Mouse (Mus musculus): Measurements from ENCODE around the gene Arrdc5. TPM values are rescaled to one million over a fixed set of nuclear protein-coding genes. Genes with fewer than 3 reads are reported as not detected.

Arrdc5 gene
- polyA plus RNA-seq (2012; fragmentation: generic; extraction: Trizol), result not detected

GRCm38 (mm10) chr17:56300186-56300585 is at the start of gene Arrdc5:
Arrdc5 (minus strand) TSS chr17:56300286.
- Histone ChIP-seq H3K4me2 (ENCODE audit: low read depth) (no peak within 1 kb of the TSS), H3K4me3 (no peak within 1 kb of the TSS), H3K36me3 (ENCODE audit: control insufficient read depth, insufficient read depth) (no peaks in the 10 kb centered on the region), H3K79me2 (ENCODE audit: control insufficient read depth, insufficient read depth) (peaks cover 10% of the 10 kb centered on the region), H3K27me3 (ENCODE audit: control insufficient read depth, insufficient read depth, insufficient read length) (no peaks in the 10 kb centered on the region), H3ac (ENCODE audit: control insufficient read depth, insufficient read length) (no peak within 1 kb of the TSS)
- no peak for TF ChIP-seq SRF (IDR thresholded peaks at IDR 0.05; ENCODE audit: control insufficient read depth, insufficient read length, low read depth)
- TF ChIP-seq MAX (IDR thresholded peaks at IDR 0.05; ENCODE audit: low read depth), result no peak
- no peak for TF ChIP-seq MYOG (IDR thresholded peaks at IDR 0.05; ENCODE audit: control insufficient read depth in 1 of 3, insufficient read depth in 1 of 3, insufficient read length in 2 of 3, low read depth in 2 of 3)
- no peak for TF ChIP-seq MYOD1 (IDR thresholded peaks at IDR 0.05; ENCODE audit: control insufficient read depth in 1 of 3, insufficient read length in 2 of 3, low read depth in 2 of 3)
- TF ChIP-seq E2F4 (IDR thresholded peaks at IDR 0.05; ENCODE audit: insufficient read depth), result no peak
- no peak for TF ChIP-seq TCF12 (IDR thresholded peaks at IDR 0.05; ENCODE audit: insufficient read depth, poor library complexity, severe bottlenecking)
- no peak for TF ChIP-seq CEBPB (IDR thresholded peaks at IDR 0.05; ENCODE audit: insufficient read depth, poor library complexity, severe bottlenecking)
- TF ChIP-seq USF1 (IDR thresholded peaks at IDR 0.05; ENCODE audit: low read depth), result no peak
- TF ChIP-seq TCF3 (IDR thresholded peaks at IDR 0.05; ENCODE audit: insufficient read length, low read depth), result no peak
- TF ChIP-seq POLR2AphosphoS2 (IDR thresholded peaks at IDR 0.05; ENCODE audit: insufficient read length, low read depth), result no peak
- no peak for TF ChIP-seq REST (IDR thresholded peaks at IDR 0.05; ENCODE audit: insufficient read depth, insufficient read length)
- no peak for TF ChIP-seq POLR2A (IDR thresholded peaks at IDR 0.05; ENCODE audit: insufficient read length, low read depth)

GRCm38 (mm10) chr17:56348586-56348985 is 48.5 kb upstream of the Arrdc5 start:
- H3ac ChIP-seq (ENCODE audit: control insufficient read depth, insufficient read length), result no peak overlapping the region
- H3K79me2 ChIP-seq (ENCODE audit: control insufficient read depth, insufficient read depth), result no peaks in the 10 kb centered on the region
- no peak overlapping the region for H3K4me3 ChIP-seq
- no peaks in the 10 kb centered on the region for H3K36me3 ChIP-seq (ENCODE audit: control insufficient read depth, insufficient read depth)
- H3K4me2 ChIP-seq (ENCODE audit: low read depth), result no peak overlapping the region
- no peak for TF ChIP-seq E2F4 (IDR thresholded peaks at IDR 0.05; ENCODE audit: insufficient read depth)
- TF ChIP-seq SRF (IDR thresholded peaks at IDR 0.05; ENCODE audit: control insufficient read depth, insufficient read length, low read depth), result no peak
- TF ChIP-seq CEBPB (IDR thresholded peaks at IDR 0.05; ENCODE audit: insufficient read depth, poor library complexity, severe bottlenecking), result no peak
- no peak for TF ChIP-seq POLR2A (IDR thresholded peaks at IDR 0.05; ENCODE audit: insufficient read length, low read depth)
- TF ChIP-seq MAX (IDR thresholded peaks at IDR 0.05; ENCODE audit: low read depth), result no peak
- TF ChIP-seq USF1 (IDR thresholded peaks at IDR 0.05; ENCODE audit: low read depth), result no peak
- TF ChIP-seq MYOG (IDR thresholded peaks at IDR 0.05; ENCODE audit: control insufficient read depth in 1 of 3, insufficient read depth in 1 of 3, insufficient read length in 2 of 3, low read depth in 2 of 3), result no peak
- no peak for TF ChIP-seq REST (IDR thresholded peaks at IDR 0.05; ENCODE audit: insufficient read depth, insufficient read length)
- TF ChIP-seq MYOD1 (IDR thresholded peaks at IDR 0.05; ENCODE audit: control insufficient read depth in 1 of 3, insufficient read length in 2 of 3, low read depth in 2 of 3), result no peak
- TF ChIP-seq TCF12 (IDR thresholded peaks at IDR 0.05; ENCODE audit: insufficient read depth, poor library complexity, severe bottlenecking), result no peak
- TF ChIP-seq TCF3 (IDR thresholded peaks at IDR 0.05; ENCODE audit: insufficient read length, low read depth), result no peak
- TF ChIP-seq POLR2AphosphoS2 (IDR thresholded peaks at IDR 0.05; ENCODE audit: insufficient read length, low read depth), result no peak
- no peaks in the 10 kb centered on the region for H3K27me3 ChIP-seq (ENCODE audit: control insufficient read depth, insufficient read depth, insufficient read length)

GRCm38 (mm10) chr17:56348128-56348527 is 48.0 kb upstream of the Arrdc5 start:
- Histone ChIP-seq H3K36me3 (ENCODE audit: control insufficient read depth, insufficient read depth) (no peaks in the 10 kb centered on the region), H3K4me2 (ENCODE audit: low read depth) (no peak overlapping the region), H3K4me3 (no peak overlapping the region), H3K27me3 (ENCODE audit: control insufficient read depth, insufficient read depth, insufficient read length) (no peaks in the 10 kb centered on the region), H3K79me2 (ENCODE audit: control insufficient read depth, insufficient read depth) (no peaks in the 10 kb centered on the region), H3ac (ENCODE audit: control insufficient read depth, insufficient read length) (no peak overlapping the region)
- TF ChIP-seq MYOG (IDR thresholded peaks at IDR 0.05; ENCODE audit: control insufficient read depth in 1 of 3, insufficient read depth in 1 of 3, insufficient read length in 2 of 3, low read depth in 2 of 3) (no peak), E2F4 (IDR thresholded peaks at IDR 0.05; ENCODE audit: insufficient read depth) (no peak), CEBPB (IDR thresholded peaks at IDR 0.05; ENCODE audit: insufficient read depth, poor library complexity, severe bottlenecking) (no peak), MYOD1 (IDR thresholded peaks at IDR 0.05; ENCODE audit: control insufficient read depth in 1 of 3, insufficient read length in 2 of 3, low read depth in 2 of 3) (no peak), MAX (IDR thresholded peaks at IDR 0.05; ENCODE audit: low read depth) (no peak), POLR2A (IDR thresholded peaks at IDR 0.05; ENCODE audit: insufficient read length, low read depth) (no peak), SRF (IDR thresholded peaks at IDR 0.05; ENCODE audit: control insufficient read depth, insufficient read length, low read depth) (no peak)

GRCm38 (mm10) chr17:56345364-56345763 is 45.3 kb upstream of the Arrdc5 start:
- TF ChIP-seq MYOG (IDR thresholded peaks at IDR 0.05; ENCODE audit: control insufficient read depth in 1 of 3, insufficient read depth in 1 of 3, insufficient read length in 2 of 3, low read depth in 2 of 3) (peak in 2 of 3 experiments; percentile 47 to 58), USF1 (IDR thresholded peaks at IDR 0.05; ENCODE audit: low read depth) (no peak), MYOD1 (IDR thresholded peaks at IDR 0.05; ENCODE audit: control insufficient read depth in 1 of 3, insufficient read length in 2 of 3, low read depth in 2 of 3) (peak; percentile 83 to 92 (median 92))

GRCm38 (mm10) chr17:56343466-56343865 is 43.4 kb upstream of the Arrdc5 start:
- no peak overlapping the region for H3ac ChIP-seq (ENCODE audit: control insufficient read depth, insufficient read length)
- no peak overlapping the region for H3K4me2 ChIP-seq (ENCODE audit: low read depth)
- no peaks in the 10 kb centered on the region for H3K36me3 ChIP-seq (ENCODE audit: control insufficient read depth, insufficient read depth)
- no peak overlapping the region for H3K4me3 ChIP-seq
- TF ChIP-seq MYOG (IDR thresholded peaks at IDR 0.05; ENCODE audit: control insufficient read depth in 1 of 3, insufficient read depth in 1 of 3, insufficient read length in 2 of 3, low read depth in 2 of 3) (no peak), MAX (IDR thresholded peaks at IDR 0.05; ENCODE audit: low read depth) (no peak), CEBPB (IDR thresholded peaks at IDR 0.05; ENCODE audit: insufficient read depth, poor library complexity, severe bottlenecking) (no peak)
- no peaks in the 10 kb centered on the region for H3K27me3 ChIP-seq (ENCODE audit: control insufficient read depth, insufficient read depth, insufficient read length)
- peaks cover 27% of the 10 kb centered on the region for H3K79me2 ChIP-seq (ENCODE audit: control insufficient read depth, insufficient read depth)

More at GRCm38 (mm10) chr17:56345364-56345763, 45.3 kb upstream of the Arrdc5 start:
- no peak overlapping the region for H3K4me3 ChIP-seq
- peaks cover 8% of the 10 kb centered on the region for H3K79me2 ChIP-seq (ENCODE audit: control insufficient read depth, insufficient read depth)
- no peaks in the 10 kb centered on the region for H3K36me3 ChIP-seq (ENCODE audit: control insufficient read depth, insufficient read depth)
- no peak overlapping the region for H3K4me2 ChIP-seq (ENCODE audit: low read depth)
- H3ac ChIP-seq (ENCODE audit: control insufficient read depth, insufficient read length), result no peak overlapping the region
- no peaks in the 10 kb centered on the region for H3K27me3 ChIP-seq (ENCODE audit: control insufficient read depth, insufficient read depth, insufficient read length)
